Mouse (Mus musculus): ENCODE results near the gene Stk39.

- no peak for TF ChIP-seq GATA1 (IDR thresholded peaks at IDR 0.05; ENCODE audit: low read length)
- no peak for TF ChIP-seq TAL1 (IDR thresholded peaks at IDR 0.05; ENCODE audit: low read length)
Observed at GRCm38 (mm10) chr2:68411201-68411600, 60.9 kb downstream of the Stk39 start.

Measured in erythroblast, embryonic 14.5 days (primary cell).